ENCODE assay signal across 23 mouse cellular contexts in genomic region chr11:43049363-43049762, GRCm38 (mm10). TPM values are rescaled to one million over a fixed set of nuclear protein-coding genes. Genes with fewer than 3 reads are reported as not detected.
"Had no signal": no experiment of that assay in that cellular context is flagged by ENCODE, and none has a peak within 500 bp of the region (broad histone marks: within the 10 kb centered on the region; RNA-seq: fewer than 3 reads in every experiment).

No protein-coding gene starts in this region.

- H3K9me3 ChIP-seq: neural tube, embryonic 12.5 days; neural tube, embryonic 13.5 days; neural tube, embryonic 15.5 days; stomach, embryonic 15.5 days had no signal

- H3K27ac ChIP-seq: neural tube, embryonic 12.5 days; neural tube, embryonic 13.5 days; neural tube, embryonic 15.5 days; stomach, embryonic 15.5 days; stomach, postnatal 0 days had no signal

- H3K4me1 ChIP-seq: neural tube, embryonic 12.5 days; neural tube, embryonic 13.5 days; neural tube, embryonic 15.5 days; stomach, embryonic 15.5 days had no signal

- H3K4me3 ChIP-seq: neural tube, embryonic 12.5 days; neural tube, embryonic 13.5 days; neural tube, embryonic 15.5 days; stomach, embryonic 15.5 days had no signal

- DNase-seq: right cerebral cortex, adult 18-20 months; right cerebral cortex, postnatal 14 days; right cerebral cortex, postnatal 25 days; right cerebral cortex, postnatal 4 days; spleen, adult 18-20 months; thymus, adult 18-20 months; thymus, adult 2 months; thymus, postnatal 14 days; thymus, postnatal 25 days; thymus, postnatal 36 days; thymus, postnatal 4 days had no signal

- H3K9ac ChIP-seq: neural tube, embryonic 12.5 days; neural tube, embryonic 13.5 days; neural tube, embryonic 15.5 days; stomach, embryonic 15.5 days had no signal

- H3K27me3 ChIP-seq: neural tube, embryonic 12.5 days; neural tube, embryonic 13.5 days; neural tube, embryonic 15.5 days; stomach, embryonic 15.5 days had no signal

- H3K36me3 ChIP-seq: neural tube, embryonic 12.5 days; neural tube, embryonic 13.5 days; neural tube, embryonic 15.5 days; stomach, embryonic 15.5 days had no signal

- H3K4me2 ChIP-seq: neural tube, embryonic 12.5 days; neural tube, embryonic 13.5 days; neural tube, embryonic 15.5 days; stomach, embryonic 15.5 days had no signal

RNA-seq across cellular contexts. Expression of gene Gm9972, which starts 13.8 kb away (rescaled TPM):
- total RNA-seq: neutrophil, adult 5-6 weeks had no signal
- polyA plus RNA-seq: neural tube, embryonic 11.5 days; neural tube, embryonic 13.5 days; neural tube, embryonic 14.5 days; neural tube, embryonic 15.5 days; small intestine, adult 2 months; spleen, adult 2 months; testis, adult 2 months; thymus, adult 2 months; thymus, postnatal 0 days had no signal
